Mouse (Mus musculus) stomach, embryonic 16.5 days (tissue): ENCODE measurements around the gene Hdgfl3. TPM values are rescaled to one million over a fixed set of nuclear protein-coding genes. Genes with fewer than 3 reads are reported as not detected.
A peak's percentile ranks its signal among the peaks of the same experiment; 100 is the strongest.

ENCODE experiments used
- ATAC-seq: fragments of 200-750 bp; cut with Nextera tagmentation; 2 replicates; pipeline ENCODE4 v1.8.0; 2017; ENCODE audit warnings: moderate number of reproducible peaks, moderate TSS enrichment; ENCODE audit not compliant: insufficient read depth, low FRiP score
- H3K27ac ChIP-seq: fragments of 300-500 bp; sonication (generic); 2 replicates; pipeline ENCODE4 v1.5.1; 2014; ENCODE audit warnings: low read length
- H3K27me3 ChIP-seq: fragments of 300-500 bp; sonication (generic); 2 replicates; pipeline ENCODE4 v1.6.1; 2014; ENCODE audit warnings: low read length, control low read depth, mixed read lengths; ENCODE audit not compliant: control insufficient read depth, insufficient read depth
- H3K36me3 ChIP-seq: fragments of 300-500 bp; sonication (generic); 2 replicates; pipeline ENCODE4 v1.6.1; 2014; ENCODE audit warnings: low read length; ENCODE audit not compliant: control insufficient read depth, insufficient read depth
- H3K4me1 ChIP-seq: fragments of 300-500 bp; sonication (generic); 2 replicates; pipeline ENCODE4 v1.6.1; 2014; ENCODE audit warnings: low read length, control low read depth, mixed read lengths; ENCODE audit not compliant: control insufficient read depth, insufficient read depth
- H3K4me2 ChIP-seq: fragments of 300-500 bp; sonication (generic); 2 replicates; pipeline ENCODE4 v1.6.1; 2014; ENCODE audit warnings: low read depth, low read length, mixed read lengths
- H3K4me3 ChIP-seq: fragments of 300-500 bp; sonication (generic); replicated peaks from 2 replicates; pipeline ENCODE4 v1.5.1; 2014; ENCODE audit warnings: mild to moderate bottlenecking, low read length
- H3K9ac ChIP-seq: fragments of 300-500 bp; sonication (generic); 2 replicates; pipeline ENCODE4 v1.6.1; 2014; ENCODE audit warnings: low read length
- H3K9me3 ChIP-seq: fragments of 300-500 bp; sonication (generic); replicated peaks from 2 replicates; pipeline ENCODE4 v1.6.1; 2016; ENCODE audit warnings: low read length, control low read depth; ENCODE audit not compliant: control insufficient read depth
- WGBS: fragments of 180-500 bp; shearing (Covaris S2); extraction: QIAGEN DNeasy Blood & Tissue Kit; methylation state at CpG from one replicate; pipeline ENCODE4 v1.1.7; 2014; 5-methylcytosine and 5-hydroxymethylcytosine counted together
- polyA plus RNA-seq: library from polyadenylated mRNA; unstranded; fragments of >200 nt; fragmentation: Nextera tagmentation; extraction: Ambion mirVana; gene quantifications from 2 replicates; pipeline ENCODE4 v1.2.1, GENCODE M21; 2015

Hdgfl3 gene
- polyA plus RNA-seq, 1 experiment from 2014 or later, result 8.9 TPM

DNA sequence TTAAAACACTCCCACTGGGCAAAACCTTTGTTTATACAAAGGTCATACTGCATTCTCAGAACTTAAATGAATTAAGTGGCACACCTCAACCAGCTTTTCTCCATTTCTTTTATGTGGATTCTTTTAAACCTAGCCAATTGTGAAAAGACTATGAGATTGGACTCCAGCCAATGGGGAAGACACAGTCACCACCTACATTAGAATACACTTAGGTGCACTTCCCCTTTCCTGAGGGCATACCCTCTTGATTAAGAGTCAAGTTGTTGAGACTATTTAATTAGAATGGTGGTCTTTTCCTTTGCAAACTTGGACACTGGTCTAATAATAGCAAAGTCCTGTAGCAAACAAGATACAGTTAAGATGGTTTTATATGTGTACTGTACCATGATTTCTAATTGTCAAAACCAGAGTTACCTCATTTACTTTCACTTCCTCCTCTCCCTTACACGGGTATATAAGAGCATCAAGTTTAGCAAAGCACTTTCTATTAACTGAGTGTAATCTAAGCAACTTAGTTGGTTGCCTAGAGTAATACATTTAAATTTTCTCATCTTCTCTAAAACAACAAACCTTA, 12.8 kb downstream of the Hdgfl3 start:
- Histone ChIP-seq H3K4me3 (no peak overlapping the region), H3K36me3 (no peaks in the 10 kb centered on the region), H3K4me2 (no peak overlapping the region), H3K9me3 (no peaks in the 10 kb centered on the region), H3K27ac (no peak overlapping the region), H3K27me3 (no peaks in the 10 kb centered on the region), H3K4me1 (no peaks in the 10 kb centered on the region), H3K9ac (no peak overlapping the region)
- WGBS, result 43% methylated on average over 1 of the region's 1 CpGs
- no peak for ATAC-seq

DNA sequence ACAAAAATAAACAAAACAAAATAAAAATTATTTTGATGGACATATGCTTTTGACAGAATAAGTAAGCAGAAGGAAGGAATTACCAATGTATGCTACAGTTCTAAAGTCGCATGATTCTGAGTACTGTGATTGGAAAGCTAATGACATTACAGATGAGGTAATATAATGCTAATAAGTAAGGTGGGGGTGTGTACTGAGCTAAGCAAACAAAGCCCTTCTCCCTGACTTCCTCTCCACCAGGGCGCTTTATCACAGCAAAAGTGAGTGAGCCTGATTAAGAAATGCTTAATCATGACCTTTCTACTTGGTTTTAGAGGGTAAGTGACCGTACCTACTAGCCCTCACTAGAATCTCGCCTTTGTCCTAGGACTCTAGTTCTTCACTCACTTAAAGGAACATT, 14.0 kb downstream of the Hdgfl3 start:
- peak; percentile 74; the same call in 1 of the 2 replicates for ATAC-seq
- H3K4me2 ChIP-seq, result no peak overlapping the region
- WGBS, result 67% methylated on average over 4 of the region's 4 CpGs

DNA sequence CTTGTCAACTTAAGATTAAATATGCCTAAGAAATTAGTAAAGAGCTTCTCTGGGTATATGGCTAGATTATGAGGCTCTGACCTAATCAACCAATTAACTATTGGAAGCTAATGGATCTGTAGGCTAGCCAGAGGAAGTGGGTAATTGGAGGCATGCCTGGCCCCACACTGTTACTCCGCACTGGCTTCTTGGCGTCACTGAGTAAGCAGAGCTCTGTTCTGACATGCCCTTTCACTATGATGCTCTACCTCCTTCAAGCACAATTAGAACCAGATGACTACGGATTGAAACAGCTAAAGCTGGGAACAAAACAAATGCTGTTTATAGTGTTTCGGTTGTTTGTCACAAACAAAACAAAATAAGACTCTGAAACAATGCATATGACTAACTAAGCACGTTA, 16.0 kb downstream of the Hdgfl3 start:
- no peak for ATAC-seq
- no peak overlapping the region for H3K4me3 ChIP-seq
- no peaks in the 10 kb centered on the region for H3K36me3 ChIP-seq
- no peaks in the 10 kb centered on the region for H3K27me3 ChIP-seq
- H3K9ac ChIP-seq, result no peak overlapping the region
- no peak overlapping the region for H3K27ac ChIP-seq
- no peaks in the 10 kb centered on the region for H3K4me1 ChIP-seq
- H3K9me3 ChIP-seq, result no peaks in the 10 kb centered on the region
- WGBS, result 66% methylated on average over 5 of the region's 5 CpGs
- no peak overlapping the region for H3K4me2 ChIP-seq

More for the DNA sequence above, 14.0 kb downstream of the Hdgfl3 start:
- Histone ChIP-seq H3K4me1 (no peaks in the 10 kb centered on the region), H3K36me3 (no peaks in the 10 kb centered on the region), H3K27me3 (no peaks in the 10 kb centered on the region), H3K27ac (no peak overlapping the region), H3K9me3 (no peaks in the 10 kb centered on the region), H3K9ac (no peak overlapping the region), H3K4me3 (no peak overlapping the region)

DNA sequence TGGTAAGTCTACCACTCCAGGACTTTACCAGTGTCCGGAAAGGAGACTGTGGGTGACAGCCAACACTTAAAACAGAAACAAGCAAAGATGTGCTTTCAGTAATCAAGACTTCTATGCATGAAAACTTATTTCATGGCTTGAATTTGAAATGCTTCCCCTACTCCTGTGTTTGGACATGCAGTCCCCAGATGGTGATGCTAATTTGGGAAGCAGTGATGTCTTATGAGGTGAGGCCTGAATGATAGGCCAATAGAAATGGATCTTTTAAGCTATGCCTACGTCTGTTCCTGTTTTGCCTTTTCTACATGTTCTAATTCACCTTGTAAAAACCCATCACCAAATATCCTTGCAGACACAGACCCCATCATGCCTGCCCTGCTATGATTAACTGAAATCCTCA, 29.3 kb downstream of the Hdgfl3 start:
- Histone ChIP-seq H3K4me2 (no peak overlapping the region), H3K9ac (no peak overlapping the region), H3K9me3 (no peaks in the 10 kb centered on the region), H3K27ac (no peak overlapping the region), H3K4me3 (no peak overlapping the region), H3K27me3 (no peaks in the 10 kb centered on the region), H3K36me3 (no peaks in the 10 kb centered on the region), H3K4me1 (no peaks in the 10 kb centered on the region; the same call in 1 of the 2 replicates)
- no peak for ATAC-seq
- 90% methylated on average over 2 of the region's 2 CpGs for WGBS

DNA sequence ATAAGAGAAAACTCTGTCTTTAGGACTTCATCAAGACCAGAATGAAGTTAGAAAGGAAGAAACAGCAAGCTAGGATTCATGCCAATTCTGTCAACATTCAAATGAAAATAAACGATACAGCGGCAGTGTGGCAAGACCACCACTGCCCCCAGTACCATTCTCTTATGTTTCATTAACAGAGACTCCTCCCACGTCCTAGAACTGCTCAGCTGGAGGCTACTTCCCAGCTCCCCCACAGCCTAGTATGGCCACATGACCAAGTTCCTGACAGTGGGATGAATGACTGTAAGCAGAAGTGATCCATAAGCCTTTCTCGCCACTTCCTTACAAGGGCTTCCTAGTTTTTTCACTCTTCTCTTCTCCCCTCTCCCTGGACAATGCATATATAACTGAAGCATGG, 30.2 kb downstream of the Hdgfl3 start:
- WGBS, result 48% methylated on average over 4 of the region's 4 CpGs
- no peak for ATAC-seq
- no peaks in the 10 kb centered on the region for H3K36me3 ChIP-seq

DNA sequence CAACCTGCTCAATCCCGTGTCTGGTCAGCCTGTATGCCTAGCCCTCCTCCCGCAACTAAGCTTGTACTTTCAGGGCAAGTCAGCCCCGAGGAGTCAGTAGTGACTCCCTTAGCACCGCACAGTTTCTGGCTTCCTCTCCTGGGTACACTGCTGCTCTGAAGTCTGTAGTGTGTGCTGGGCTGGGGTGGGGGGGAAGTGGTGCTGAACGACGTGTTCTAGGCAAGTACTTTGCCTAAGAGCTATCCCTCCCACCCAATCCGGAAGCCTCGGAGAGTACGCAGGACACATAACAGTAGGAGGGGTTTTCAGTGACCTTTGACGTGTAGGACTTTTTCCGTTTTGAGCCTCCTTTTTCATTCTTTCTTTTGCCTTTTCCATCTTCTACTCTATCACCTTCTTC, 34.9 kb downstream of the Hdgfl3 start:
- no peaks in the 10 kb centered on the region; the same call in 1 of the 2 replicates for H3K4me1 ChIP-seq
- WGBS, result 61% methylated on average over 11 of the region's 11 CpGs
- H3K9ac ChIP-seq, result no peak overlapping the region
- ATAC-seq, result no peak
- H3K27ac ChIP-seq, result no peak overlapping the region
- no peaks in the 10 kb centered on the region for H3K36me3 ChIP-seq
- H3K4me3 ChIP-seq, result no peak overlapping the region
- no peak overlapping the region for H3K4me2 ChIP-seq
- no peaks in the 10 kb centered on the region for H3K27me3 ChIP-seq
- H3K9me3 ChIP-seq, result no peaks in the 10 kb centered on the region

More for the DNA sequence above, 30.2 kb downstream of the Hdgfl3 start:
- Histone ChIP-seq H3K4me2 (no peak overlapping the region), H3K27me3 (no peaks in the 10 kb centered on the region), H3K4me3 (no peak overlapping the region), H3K9me3 (no peaks in the 10 kb centered on the region), H3K9ac (no peak overlapping the region), H3K4me1 (no peaks in the 10 kb centered on the region; the same call in 1 of the 2 replicates), H3K27ac (no peak overlapping the region)

DNA sequence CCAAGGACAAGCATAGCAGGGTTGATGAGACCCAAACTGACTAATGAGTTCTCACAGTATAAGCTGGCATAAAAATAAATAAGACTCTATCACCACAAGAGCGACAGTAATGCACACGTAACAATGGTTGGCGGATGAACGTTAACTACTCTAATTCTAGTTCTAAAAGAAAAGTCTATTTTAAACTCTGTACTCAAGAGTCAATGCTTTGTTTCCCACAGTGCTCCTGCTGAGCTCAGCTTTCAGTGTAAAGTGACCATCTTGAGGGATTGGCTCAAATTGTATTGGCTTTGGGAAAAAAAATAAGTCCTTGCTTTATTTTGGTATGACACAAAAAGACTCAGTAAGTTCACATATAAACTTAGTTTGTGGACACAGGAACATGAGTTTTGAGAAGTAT, 49.1 kb downstream of the Hdgfl3 start:
- no peak for ATAC-seq
- no peak overlapping the region for H3K27ac ChIP-seq
- no peak overlapping the region for H3K4me2 ChIP-seq
- no peaks in the 10 kb centered on the region for H3K27me3 ChIP-seq
- 0 out of 2 replicates have a peak, but pooled peaks cover 3% of the 10 kb centered on the region for H3K36me3 ChIP-seq
- WGBS, result 88% methylated on average over 4 of the region's 4 CpGs
- H3K9ac ChIP-seq, result no peak overlapping the region
- H3K4me1 ChIP-seq, result no peaks in the 10 kb centered on the region
- no peak overlapping the region for H3K4me3 ChIP-seq
- no peaks in the 10 kb centered on the region for H3K9me3 ChIP-seq

DNA sequence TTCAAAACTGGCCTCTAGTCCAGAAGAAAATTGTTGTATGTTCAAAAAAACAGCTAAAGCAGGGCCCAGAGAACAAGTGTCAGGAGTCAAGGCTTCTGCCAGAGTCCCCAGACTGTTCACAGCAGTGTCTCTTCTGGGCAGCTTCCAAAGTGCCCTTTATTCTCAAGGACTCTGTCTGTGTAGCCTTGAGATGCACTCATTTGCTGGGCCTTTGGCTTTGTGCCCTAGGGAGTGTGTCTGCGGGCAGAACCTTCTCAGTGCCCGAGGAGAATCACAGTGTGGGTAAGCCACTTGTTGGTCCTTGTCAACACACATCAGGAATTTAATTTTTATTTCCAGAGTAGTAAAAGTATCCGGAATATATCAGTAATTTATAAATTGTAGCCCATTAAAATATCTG, 52.7 kb downstream of the Hdgfl3 start:
- no peak overlapping the region for H3K4me3 ChIP-seq
- 77% methylated on average over 3 of the region's 3 CpGs for WGBS
- H3K36me3 ChIP-seq, result 0 out of 2 replicates have a peak, but pooled peaks cover 3% of the 10 kb centered on the region
- H3K9ac ChIP-seq, result no peak overlapping the region
- no peak for ATAC-seq
- no peaks in the 10 kb centered on the region for H3K27me3 ChIP-seq
- no peaks in the 10 kb centered on the region for H3K4me1 ChIP-seq
- H3K4me2 ChIP-seq, result no peak overlapping the region
- no peak overlapping the region for H3K27ac ChIP-seq
- H3K9me3 ChIP-seq, result no peaks in the 10 kb centered on the region

DNA sequence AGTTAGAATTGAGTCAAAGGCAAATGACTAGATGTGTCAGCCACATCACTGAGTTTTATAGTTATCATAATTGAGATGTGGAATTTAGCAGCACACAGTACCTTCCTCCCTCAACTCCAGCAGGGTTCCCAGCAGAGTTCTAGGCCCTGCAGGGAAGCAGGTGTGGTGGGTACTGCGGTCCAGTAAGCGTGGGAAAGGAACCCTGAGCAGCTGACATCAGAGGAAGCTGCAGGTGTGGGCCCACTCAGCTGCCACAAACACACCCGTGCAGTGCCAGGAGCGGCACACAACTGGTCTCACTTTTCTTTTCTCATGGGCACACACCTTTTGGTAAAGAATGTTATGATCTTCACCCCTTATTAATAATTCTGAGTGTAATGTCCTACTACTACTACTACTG, 53.5 kb downstream of the Hdgfl3 start:
- no peak for ATAC-seq
- H3K4me1 ChIP-seq, result no peaks in the 10 kb centered on the region
- H3K9me3 ChIP-seq, result no peaks in the 10 kb centered on the region
- H3K4me2 ChIP-seq, result no peak overlapping the region
- no peak overlapping the region for H3K27ac ChIP-seq
- no peaks in the 10 kb centered on the region for H3K36me3 ChIP-seq
- WGBS, result 84% methylated on average over 4 of the region's 4 CpGs
- H3K9ac ChIP-seq, result no peak overlapping the region
- H3K4me3 ChIP-seq, result no peak overlapping the region
- H3K27me3 ChIP-seq, result no peaks in the 10 kb centered on the region
